Mouse (Mus musculus) frontal cortex, postnatal 25 days (tissue): ENCODE data around the gene Nufip2.
"Not testable (repeated sequence)": the region's sequence is repeated elsewhere in the genome, so short reads cannot be mapped to it uniquely, and the experiment has no call there.

Experiments
- DNase-seq, 2 experiments: peaks; one replicate each; pipeline ENCODE4 v3.0.0; 2022; ENCODE audit warnings: low spot score in 2 of 2

Gene Nufip2

GRCm38 (mm10) chr11:77685383-77686265 lies at the start of gene Nufip2:
TSS of gene Nufip2 (plus strand) at chr11:77686155.
- DNase-seq = peak; percentile 99

DNA sequence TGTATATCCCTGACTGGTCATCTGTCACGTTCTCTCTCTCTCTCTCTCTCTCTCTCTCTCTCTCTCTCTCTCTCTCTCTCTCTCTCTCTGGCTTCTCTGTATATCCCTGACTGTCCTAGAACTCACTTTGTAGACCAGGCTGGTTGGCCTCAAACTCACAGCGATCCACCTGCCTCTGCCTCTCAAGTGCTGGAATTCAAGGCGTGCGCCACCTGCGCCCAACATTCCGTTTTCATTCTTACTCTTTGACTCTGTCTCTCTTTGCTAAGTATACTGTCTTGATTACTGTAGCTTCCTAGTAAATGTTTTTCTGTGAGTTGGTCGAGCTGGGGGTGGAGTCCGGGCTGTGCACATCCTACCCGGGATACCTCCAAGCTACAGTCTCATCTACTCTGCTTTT lies 44.6 kb upstream of the Nufip2 start:
- no peak for DNase-seq

GRCm38 (mm10) chr11:77645481-77645880 lies 40.5 kb upstream of the Nufip2 start:
- no peak for DNase-seq

GRCm38 (mm10) chr11:77648878-77649277 lies 37.1 kb upstream of the Nufip2 start:
- DNase-seq = no peak

- no peak for DNase-seq
Observed at GRCm38 (mm10) chr11:77652484-77652883, 33.5 kb upstream of the Nufip2 start.

DNA sequence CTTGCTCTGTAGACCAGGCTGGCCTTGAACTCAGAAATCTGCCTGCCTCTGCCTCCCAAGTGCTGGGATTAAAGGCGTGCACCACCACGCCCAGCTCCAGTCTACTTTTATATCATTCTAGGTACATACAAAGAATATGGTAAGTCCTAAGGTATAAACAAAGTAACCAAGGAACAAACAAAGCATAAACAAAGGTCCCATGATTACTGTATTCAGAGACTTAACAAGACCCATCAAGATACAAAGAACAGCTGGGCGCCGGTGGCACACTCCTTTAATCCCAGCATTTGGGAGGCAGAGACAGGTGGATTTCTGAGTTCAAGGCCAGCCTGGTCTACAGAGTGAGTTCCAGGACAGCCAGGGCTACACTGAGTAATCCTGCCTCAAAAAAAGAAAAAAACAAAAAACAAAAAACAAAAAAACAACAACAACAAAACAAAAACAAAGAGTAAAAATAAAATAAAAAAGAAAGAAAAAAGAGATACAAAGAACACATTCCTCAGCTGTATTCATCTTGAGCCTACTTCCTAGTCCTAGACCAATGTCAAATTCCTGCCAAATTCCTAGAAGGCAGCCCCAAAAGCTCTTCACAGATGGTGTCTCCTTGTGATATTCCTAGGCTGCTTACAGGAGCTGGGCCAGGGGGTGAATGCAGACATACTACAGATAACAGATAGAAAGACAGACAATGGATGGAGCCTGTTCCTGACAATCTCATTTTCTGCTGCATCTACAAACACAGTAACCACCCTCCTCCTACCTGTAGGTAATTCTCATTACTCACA lies 32.4 kb upstream of the Nufip2 start:
- DNase-seq = not testable (repeated sequence)

GRCm38 (mm10) chr11:77659986-77660385 lies 26.0 kb upstream of the Nufip2 start:
- no peak for DNase-seq

DNA sequence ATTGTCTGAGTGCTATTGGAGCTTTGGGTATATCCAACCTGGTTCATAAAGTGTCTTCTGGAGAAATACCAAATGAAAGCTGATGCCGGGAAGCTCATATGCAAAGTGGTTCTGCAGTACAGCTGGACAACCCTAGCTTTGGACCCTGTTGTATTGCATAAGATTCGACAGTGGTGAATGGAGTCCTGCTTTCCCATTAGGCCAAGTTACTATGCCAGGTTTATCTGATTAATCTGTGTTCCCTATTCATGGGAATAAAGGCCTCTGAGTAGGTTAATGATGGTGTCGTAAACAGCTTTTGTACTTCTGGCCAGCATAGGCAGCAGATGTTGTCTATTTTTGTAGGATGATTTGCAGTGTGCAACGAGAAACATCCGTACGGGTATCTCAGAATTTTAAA lies 22.3 kb upstream of the Nufip2 start:
- DNase-seq = no peak

GRCm38 (mm10) chr11:77664046-77664445 lies 21.9 kb upstream of the Nufip2 start:
- no peak for DNase-seq

- not testable (repeated sequence) for DNase-seq
Observed at GRCm38 (mm10) chr11:77665384-77665783, 20.6 kb upstream of the Nufip2 start.

DNA sequence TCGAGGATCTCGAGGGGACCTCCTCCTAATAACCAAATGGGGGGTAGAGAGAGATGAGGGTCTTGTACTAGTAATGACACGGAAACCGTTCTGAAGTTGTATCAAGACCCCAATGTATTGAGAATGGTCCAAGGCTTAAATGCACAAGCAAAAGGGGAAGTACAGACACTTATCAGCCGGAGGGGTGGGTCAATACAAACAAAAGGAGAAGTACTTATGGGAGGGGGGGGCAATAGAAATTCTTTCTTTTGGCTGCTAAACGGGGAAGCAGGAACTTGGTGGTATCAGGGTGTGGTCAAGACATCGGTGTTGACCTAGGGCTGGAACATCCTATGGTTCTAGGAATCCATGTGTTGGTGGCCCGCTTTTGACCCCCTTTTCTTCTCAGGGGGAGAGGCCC lies 19.2 kb upstream of the Nufip2 start:
- DNase-seq = not testable (repeated sequence)

DNA sequence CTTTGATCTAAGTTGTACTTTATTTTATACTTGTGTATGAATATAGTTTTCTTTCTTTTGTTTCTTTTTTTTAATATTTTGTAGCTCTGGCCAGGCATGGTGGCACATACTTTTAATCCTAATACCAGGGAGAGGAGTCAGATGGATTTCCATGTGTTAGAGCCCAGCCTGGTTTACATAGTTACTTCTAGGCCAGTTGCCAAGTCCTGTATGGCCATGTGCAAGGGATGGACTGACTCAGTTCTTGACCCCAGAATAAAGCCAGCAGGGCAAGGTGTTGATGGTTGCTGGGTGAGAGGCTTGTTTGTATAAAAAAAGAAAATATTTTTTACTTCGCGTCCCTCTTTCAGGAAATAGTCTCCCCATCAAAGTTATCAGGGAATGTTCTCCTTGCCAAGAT lies 13.2 kb upstream of the Nufip2 start:
- DNase-seq = no peak

DNA sequence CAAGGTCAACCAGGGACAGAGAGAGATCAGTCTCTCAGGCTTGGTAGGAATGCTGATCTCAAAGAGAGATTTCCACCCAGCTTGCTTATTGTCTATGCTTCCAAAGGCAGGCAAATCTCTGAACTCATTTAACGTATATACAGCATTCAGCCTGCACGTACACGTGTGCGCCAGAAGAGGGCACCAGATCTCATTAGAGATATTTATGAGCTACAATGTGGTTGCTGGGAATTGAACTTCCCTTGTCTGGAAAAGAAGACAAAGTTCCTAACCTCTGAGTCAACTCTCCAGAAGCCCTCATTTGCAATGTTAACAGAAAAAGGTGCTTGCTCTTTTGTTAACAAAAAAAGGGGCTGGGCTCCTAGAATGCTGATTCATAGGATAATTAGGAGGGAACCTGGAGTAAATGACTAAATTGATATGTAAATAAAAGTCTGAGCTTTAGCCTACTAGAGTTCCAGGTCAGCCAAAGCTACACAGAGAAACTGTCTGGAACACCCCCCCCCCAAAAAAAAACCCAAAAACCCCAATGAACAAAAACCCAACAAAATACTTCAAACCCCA lies 12.4 kb upstream of the Nufip2 start:
- DNase-seq = no peak

GRCm38 (mm10) chr11:77680018-77680417 lies 5.9 kb upstream of the Nufip2 start:
- no peak for DNase-seq

GRCm38 (mm10) chr11:77684896-77685295 lies 1.1 kb upstream of the Nufip2 start:
- DNase-seq = no peak

- DNase-seq = peak in 1 of 2 experiments; percentile 16
Observed at GRCm38 (mm10) chr11:77686346-77686840, 438 bp downstream of the Nufip2 start.

- DNase-seq = peak; percentile 28 to 36
Observed at GRCm38 (mm10) chr11:77686841-77687540, 1.0 kb downstream of the Nufip2 start.

DNA sequence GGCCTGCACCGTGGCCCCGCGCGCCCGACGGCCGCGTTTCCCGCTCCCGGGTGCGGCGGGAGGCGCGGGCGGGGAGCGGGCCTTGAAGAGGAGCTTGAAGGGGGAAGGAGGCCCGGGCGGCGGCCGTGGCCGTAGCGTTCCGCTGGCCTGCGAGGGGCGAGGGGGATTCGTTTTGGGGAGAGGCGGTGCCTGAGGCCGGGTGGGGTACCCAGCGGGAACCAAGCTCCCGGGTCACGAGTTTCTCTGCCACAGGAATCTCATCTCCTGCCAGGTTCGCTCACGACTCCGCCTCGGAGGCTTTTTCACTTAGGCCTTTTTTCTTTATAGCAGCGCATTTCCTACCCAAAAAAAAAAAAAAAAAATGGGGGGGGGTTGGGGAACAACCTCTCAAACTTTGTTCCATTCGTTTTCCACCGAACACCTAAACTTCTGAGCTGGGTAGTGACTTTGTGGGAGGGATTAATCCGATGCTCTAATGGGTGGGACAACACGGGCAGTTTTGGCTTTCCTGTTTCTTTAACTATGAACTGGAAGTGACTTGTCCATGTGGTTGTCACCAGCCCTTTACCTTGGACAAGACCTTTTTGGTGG lies 1.7 kb downstream of the Nufip2 start:
- peak; percentile 6 to 11 for DNase-seq

- DNase-seq = no peak
Observed at GRCm38 (mm10) chr11:77693026-77693425, 7.1 kb downstream of the Nufip2 start.

DNA sequence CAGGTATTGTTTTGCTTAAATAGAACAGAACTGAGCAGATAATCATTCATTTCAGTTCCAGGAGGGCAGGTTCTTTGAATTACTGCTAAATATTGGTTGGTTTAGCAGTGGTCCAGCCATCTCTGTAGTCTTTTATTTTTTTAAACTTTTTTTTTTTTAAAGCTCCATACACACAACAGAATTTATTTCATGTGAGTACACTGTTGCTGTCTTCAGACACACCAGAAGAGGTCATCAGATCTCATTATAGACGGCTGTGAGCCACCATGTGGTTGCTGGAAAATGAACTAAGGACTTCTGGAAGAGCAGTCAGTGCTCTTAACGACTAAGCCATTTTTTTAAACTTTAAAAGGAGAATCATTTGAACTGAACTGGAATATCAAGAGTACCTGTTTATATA lies 11.3 kb downstream of the Nufip2 start:
- no peak for DNase-seq

GRCm38 (mm10) chr11:77705920-77706319 lies 20.0 kb downstream of the Nufip2 start:
- DNase-seq = no peak
